Mouse (Mus musculus) embryo, embryonic 10.5 days (tissue): ENCODE measurements around the gene Nme7.

ENCODE experiments used
- DNase-seq: peaks from one replicate; pipeline ENCODE4 v3.0.0-alpha.2; 2015; ENCODE audit warnings: low spot score

The Nme7 gene

DNA sequence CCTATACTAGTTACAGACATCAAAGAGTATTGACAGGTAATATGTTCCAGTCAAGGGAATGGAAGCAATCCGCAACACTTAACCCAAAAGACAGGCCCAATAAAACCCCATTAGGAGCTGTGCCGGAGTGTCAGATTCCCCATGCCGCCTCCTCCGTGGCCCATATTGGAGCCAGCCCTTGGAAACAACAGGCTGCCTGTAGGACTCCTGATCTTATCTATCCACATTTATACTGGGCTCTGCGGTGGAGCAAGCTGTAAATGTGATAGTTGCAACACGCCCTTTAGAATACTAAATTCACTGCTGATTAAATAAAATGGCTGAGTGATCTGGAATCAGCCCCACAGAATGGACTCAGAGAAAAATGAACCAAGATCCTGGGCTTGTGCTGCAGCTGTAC lies 130.1 kb downstream of the Nme7 start:
- DNase-seq, result peak; percentile 40

DNA sequence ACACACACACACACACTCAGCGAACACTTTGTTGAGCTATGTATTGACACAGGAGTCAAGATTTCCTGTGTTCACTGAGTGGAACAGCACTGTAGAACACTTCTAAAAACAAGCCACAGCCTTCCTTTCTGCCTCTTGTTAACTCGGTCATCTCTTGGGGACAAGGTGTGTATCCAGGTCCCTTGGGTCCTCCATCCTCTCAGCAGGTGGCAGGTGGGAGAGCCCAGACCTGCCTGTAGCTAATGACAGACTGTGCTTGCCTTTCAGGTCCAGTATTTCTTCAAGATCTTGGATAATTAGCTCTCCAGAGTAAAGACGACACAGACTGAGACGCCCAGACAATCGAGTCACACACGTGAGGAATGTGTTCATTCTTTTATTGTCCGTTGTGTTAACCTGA lies 132.8 kb downstream of the Nme7 start:
- no peak for DNase-seq

DNA sequence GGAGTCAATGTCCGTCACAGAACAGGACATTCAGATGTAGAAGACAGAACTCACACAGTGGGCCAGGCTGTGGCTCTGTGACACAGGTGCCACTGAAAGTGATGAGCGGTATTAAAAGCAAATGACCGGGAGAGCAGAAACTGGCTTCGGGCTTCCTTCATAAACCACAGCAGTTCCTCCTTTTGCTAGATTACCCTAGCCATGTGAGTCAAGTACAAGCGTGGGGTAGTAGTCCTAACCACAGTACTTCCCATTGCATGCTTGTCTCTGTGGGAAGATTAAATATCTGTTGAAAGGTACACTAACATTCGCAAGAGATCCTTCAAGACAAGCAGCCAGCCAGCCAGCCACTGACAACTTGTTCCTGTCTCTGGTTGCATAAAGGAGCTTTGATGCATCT lies 136.3 kb downstream of the Nme7 start:
- no peak for DNase-seq

DNA sequence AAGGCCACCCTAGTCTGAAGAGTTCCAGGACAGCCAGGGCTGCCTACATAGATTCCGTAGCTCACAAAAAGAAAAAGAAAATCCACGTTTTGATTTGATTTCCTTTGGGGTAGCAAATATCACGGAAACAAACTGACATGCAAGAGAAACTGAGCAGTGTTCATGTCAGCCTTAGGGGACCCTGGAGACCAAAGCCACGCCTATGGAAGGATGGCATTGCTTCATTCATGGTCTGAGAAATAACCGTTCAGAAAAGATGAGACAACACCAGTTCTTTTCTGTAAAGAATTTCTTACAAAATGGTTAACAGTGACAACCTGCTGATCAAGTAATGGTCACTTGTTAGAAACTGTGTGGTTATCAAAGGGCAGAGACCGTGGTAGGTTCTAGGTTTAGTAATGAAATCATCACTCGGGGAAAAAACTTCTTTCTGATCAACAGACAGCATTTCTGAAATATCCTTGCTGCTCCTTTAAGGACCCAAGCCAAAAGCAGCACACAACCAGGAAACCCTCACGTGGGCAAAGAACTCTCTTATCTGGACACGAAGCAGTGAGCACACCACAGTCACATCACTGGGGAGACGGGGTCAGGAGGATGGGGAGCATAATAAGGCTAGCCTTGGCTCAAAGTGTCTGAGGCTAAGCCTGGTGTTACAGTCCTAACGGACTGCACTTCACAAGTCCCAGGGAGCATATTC lies 136.9 kb downstream of the Nme7 start:
- no peak for DNase-seq

DNA sequence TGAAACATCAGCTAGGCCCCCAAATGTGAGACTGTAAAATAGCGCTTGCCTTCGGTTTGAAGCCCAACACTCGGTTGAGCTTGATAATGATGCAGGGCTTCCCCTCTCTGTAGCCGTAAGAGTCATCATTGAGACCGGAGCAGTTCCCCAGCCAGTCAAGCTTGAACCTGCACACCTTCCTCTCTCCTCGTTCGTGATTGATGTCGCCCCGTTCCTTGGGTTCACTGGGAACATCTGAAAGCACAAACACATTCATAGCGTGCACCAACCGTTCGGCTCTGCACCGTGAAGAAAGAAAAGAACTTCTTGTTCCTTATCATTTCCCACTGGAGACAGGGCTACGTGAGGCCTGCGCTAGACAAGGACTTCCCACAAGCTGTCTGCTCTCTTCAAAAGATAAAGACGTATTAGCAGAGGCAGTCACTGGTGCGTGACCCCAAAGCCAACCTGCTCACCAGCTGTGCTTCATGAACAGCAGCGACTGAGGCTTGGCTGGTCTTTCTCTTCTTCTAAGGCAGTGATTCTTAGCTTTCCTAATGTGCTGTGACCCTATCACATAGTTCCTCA lies 137.6 kb downstream of the Nme7 start:
- DNase-seq, result no peak

DNA sequence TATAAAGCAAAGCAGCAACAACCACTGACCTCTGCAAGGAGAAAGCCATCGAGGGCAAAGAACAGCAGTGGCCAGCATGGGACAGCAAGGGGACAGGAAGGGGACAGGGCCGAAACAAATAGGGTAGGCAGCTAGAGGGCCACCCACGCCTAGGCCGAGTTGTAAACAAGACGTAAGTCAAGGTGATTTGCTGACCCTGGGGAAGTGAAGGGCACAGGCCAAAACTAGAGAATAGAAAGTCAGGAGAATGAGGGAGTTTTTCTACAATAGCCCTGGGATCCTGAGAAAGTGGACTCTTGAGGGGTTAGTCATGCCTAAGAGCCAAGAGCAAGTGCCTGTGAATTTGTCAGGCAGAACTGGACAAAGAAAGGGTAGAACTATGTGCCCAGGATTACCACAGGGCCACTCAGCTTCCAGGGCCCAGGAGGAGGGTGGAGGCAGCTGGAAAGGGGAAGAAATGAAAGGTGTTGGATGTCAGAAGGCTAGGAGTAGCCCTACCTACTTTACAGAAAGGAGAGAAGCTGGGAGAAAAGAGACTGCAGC lies 141.8 kb downstream of the Nme7 start:
- DNase-seq, result no peak

DNA sequence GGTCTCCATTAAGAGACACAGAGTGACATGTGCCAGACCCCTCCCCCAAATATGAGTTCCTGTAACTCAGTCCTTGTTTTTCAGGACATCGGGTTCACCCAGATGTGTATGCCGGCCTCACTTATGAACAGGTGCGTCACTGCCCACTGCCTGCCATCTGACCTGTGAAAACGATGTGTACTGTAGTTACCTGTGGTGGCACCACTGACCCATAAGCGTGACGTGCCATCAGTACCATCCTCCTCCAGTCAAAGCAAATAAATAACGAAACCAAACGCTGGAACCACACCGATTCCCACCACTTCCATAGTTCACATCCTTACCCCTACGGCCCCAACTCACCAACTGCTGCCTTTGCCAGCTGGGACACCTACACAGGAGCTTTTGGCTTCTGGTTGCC lies 142.6 kb downstream of the Nme7 start:
- DNase-seq, result no peak

DNA sequence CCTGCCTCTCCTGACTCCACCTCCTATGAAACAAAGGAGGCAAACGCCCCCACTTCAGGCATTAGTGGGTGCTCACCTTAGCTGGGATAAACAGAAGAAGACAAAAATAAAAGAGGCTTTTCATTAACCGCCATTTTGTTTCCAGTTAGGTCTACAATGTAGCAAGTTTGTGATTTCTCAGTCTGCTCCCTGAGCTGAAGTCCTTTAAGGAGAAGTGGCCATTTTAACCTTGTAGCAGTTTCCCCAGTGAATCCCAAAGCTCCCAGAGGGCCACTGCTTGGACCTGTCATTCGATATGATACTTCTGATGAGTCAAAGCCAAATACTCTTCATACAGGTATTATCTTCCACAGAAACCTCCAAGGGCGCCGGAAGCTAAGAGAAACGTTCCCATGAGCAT lies 143.6 kb downstream of the Nme7 start:
- DNase-seq, result no peak

DNA sequence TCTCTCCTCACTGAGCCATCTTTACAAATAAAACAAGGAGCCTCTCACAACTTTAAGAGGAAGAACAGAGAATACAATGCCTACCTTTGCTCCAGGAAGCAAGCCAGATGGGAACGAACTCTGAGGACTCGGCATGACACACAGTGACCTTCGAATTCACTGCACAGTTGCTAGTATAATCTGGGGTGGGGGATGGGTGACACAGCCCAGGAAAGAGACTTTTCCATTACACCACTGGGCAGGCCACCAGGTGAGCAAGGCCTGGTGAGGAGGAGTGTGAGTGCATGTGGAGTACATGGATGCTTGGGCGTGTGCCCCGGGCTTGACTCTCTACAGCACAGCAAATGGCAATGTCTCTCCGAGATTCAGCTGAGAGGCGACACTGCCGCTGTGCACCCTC lies 145.7 kb downstream of the Nme7 start:
- DNase-seq, result no peak

DNA sequence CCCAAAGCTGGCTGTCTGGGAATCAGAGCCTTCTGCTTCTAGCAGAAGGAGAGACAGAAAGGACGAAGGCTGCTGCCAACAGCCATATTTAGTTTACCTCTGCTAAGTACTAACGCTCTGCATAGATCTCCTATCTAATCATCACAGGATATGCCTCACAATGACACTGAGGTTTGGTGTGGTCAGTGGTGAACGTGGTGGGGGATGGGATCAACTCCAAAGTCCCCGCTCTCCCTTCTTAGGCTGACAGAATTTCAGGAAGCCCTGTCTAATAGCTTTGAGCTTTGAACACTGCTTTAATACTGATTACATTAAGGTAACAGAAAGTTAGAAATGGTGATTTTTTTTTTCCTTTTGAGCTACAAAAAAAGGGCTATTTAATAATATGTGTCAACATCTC lies 146.3 kb downstream of the Nme7 start:
- no peak for DNase-seq

DNA sequence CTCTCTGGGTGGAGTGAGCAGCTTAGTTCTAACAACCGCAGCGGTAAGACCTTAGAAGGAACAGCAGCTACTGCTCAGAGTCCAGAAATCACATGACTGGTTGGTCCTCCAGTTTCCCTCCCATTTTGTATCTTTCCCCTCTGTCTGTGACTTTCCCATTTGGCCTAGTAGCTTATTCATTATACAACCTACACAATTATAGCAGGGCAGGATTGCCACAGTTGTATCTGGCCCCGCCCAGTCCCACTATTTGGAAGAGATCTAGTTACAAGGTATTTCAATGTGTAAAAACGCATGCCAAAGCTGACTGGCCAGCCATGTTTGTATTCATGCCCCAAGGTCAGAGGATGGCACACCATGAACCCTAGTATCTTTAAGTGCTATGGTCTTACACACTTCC lies 146.7 kb downstream of the Nme7 start:
- no peak for DNase-seq

DNA sequence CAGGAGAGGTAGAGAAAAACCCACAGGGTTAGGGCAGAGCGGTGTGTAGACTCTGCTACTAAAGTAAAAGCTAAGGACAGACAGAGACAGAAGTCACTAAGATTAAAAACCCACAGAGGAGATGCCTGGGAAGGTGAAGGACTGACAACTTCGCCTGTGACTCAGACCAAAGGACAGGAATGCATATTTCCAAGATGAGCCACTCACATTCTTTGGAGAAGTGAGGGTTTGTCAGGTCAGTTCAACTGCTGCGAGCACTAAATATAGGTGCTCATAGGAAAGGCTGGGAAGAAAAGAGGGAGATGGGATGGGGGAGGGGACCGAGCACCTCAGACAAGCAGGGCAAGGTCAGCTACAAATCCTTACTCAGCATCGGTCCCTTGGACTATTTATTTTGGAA lies 147.4 kb downstream of the Nme7 start:
- no peak for DNase-seq

DNA sequence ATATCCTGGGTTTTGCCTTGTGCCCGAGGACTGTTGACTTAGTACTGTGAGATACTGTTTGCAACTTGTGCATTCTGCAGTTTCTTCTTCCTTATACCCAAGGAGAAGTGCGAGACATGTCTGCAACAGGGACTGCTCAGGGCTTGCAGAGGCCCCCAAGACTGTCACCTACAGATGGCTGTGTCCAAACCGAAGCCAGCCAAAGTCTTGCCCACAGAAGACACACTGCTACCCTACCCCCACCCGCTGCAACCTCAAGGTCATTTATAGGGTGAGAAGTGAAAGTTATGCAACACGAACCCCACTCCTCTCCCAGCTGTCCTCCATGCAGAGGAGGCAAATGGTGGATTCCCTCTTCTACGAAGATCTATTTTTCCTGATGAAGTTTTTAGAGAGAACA lies 148.7 kb downstream of the Nme7 start:
- no peak for DNase-seq

DNA sequence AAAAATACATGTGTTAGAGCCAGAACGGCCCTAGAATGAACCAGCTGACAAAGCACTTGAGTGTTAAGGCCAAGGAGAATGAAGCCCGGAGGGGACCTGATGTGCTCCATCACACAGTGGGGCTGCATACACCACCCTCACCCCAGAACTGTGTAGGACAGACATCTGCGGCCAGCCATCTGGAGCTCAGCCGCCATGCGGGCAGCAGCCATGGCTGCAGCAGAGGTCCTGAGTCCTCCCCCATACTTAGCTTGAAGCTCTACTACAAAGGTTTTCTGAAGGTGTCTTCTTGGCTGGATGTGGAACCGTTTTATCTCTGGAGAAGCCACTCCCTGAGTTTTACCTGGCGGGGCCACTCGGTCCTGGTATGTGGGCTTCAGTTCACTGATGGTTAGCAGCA lies 149.2 kb downstream of the Nme7 start:
- no peak for DNase-seq

DNA sequence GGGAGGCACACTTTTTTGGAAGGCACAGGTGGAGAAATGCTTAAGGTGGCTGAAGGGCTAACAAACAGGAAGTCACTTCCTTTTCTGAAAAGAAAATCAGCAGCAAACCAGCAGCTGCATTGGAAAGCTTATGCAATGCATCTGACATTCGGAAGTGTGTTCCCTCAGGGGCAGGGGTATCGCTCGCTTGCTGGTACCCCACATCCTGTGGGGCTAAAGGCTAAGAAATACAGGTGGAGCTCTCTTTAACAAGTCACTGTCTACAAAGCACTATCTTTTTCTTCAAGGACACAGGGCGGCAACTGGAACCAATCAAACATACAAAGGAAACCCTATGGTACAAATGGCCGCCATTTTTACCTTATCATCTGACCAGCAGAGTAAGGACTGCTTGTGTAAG lies 149.8 kb downstream of the Nme7 start:
- DNase-seq, result no peak

DNA sequence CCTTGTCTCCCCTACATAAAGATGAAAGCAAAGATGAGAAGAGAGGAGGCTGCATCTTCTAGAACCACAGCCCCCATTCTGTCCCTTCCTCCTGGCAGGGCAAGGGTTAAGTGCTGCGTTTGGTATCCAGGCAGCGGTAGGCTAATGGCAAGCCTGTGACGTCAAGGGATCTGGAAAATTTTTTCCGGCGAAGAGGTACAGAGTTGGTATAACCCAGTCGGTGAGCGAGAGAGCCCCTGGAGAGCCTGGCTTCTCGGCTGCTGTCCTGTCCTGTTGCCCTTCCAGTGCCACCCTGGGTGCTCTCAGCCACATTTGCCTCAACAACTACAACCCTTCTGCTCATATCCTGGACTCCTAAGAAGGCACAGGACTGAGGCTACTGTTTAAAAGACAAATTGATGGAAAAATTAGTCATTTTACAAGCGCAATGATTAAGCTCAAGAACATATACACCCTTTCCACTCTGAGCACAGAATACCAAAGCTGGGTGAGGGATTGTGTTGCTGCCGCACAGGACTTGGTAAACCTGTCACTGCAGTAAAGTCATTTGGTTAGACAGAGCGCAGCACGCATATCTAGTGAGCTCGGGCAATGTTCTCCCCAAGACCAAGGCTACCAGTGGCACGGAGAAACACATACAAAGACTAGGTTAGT lies 151.0 kb downstream of the Nme7 start:
- DNase-seq, result peak; percentile 62

DNA sequence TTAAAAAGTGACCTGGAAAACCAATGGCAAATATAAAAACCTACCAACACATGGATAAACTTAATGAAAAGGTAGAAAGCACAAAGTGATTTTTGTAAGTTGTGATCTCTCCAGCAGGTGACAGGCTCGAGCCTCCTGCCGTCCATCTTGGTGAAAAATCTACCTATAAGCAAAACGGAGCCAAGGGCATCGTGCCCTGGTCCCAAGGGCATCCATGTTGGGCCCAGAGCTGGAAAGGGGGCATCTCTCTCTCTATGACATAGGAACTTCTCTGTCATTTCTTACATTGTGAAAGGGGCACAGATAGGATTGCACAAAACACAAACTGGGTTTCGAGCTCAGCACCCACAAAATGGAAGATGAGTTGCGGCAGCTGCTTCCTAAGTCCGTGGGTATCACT lies 151.7 kb downstream of the Nme7 start:
- no peak for DNase-seq

DNA sequence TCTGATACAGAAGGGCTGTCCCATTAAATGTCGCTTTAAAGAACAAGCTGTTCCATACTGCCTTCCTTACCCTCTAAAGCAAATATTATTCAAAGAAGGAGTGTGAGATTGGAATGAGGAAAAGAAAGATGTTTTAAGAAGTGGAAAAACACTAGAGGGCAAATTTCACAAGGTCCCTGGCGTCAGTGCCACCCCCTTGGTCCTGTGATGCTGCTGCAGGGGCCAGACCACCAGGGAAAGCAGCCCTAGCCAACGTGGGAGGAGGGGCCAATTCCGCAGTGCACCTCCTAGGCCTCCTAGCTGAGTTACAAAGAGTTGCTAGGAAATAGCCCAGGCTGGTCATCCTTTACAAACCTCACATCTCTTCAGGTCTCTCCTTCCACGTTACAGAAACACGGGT lies 152.1 kb downstream of the Nme7 start:
- DNase-seq, result no peak

DNA sequence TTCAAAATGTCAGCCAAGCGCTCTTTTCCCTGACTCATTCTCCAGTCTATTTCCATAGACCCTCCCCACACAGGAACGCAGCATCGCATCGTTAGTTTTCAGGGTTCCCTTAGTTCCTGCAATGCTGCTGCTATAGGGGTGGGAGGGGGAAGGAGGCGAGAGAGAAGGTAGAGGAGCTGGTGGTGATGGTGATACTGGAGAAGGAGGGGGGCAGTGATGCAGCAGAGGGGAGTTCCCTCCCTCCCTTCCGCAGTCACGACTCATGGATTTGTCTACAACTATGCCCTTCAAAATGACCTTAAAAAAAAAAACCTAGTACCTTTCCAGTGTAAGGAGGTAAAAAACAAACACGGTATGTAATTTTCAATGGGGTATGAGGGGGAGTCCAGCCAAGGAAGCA lies 152.8 kb downstream of the Nme7 start:
- no peak for DNase-seq

DNA sequence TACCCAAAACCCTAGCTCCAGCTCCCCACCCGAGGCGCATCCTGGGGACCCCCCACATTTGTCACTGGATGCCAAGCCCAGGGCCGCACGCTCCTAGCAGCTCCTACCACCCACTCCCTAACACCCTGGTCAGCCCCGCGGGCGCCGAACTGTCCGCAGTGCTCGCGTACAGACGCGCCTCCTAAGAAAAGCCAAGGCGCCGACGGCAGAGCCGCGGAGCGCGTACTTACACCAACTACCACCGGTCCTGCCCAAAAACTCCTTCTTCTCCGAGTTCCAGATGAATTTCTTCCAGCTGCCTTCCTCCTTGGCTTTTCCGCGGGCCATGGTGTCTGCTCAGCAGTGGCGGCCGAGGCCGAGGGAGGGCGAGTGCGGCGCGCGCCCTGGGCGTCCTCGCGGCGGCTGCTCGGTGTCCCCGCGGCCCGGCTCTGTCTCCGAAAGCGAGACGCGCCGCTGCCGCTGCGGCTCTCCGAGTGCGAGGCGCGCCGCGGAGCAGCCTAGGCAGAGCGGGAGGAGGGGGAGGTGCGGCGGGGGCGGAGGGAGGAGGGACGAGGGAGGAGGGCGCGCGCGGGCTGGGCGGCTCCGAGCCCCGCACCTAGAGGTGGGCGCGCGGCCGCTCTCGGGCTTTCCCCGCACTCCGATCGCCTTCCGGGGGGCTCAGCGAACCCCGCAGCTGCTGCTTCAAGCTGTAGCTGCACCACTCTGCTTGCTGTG lies 153.8 kb downstream of the Nme7 start:
- peak; percentile 77 for DNase-seq

DNA sequence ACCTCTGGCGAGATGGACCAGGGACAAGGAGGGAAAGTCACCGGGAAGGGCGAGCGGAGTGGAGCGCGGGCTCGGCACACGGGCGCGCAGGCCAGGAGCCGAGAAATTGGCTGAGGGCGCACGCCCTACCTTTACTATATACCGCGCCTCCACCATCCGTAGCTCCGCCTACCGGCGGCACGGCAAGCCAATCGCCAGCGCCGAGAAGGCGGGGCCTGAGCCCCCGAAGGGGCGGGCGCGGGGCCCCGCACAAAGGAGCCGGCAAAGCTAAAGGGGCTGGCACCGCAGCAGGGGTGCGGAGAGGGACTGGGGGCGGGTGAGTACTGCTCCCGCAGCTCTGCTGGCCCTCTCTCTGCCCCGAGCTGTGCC lies 154.3 kb downstream of the Nme7 start, which contains the start of gene Atp1b1:
Gene Atp1b1, minus strand, starts transcription at position 111 of the 369 bp plus-strand sequence.
- peak; percentile 88 for DNase-seq

DNA sequence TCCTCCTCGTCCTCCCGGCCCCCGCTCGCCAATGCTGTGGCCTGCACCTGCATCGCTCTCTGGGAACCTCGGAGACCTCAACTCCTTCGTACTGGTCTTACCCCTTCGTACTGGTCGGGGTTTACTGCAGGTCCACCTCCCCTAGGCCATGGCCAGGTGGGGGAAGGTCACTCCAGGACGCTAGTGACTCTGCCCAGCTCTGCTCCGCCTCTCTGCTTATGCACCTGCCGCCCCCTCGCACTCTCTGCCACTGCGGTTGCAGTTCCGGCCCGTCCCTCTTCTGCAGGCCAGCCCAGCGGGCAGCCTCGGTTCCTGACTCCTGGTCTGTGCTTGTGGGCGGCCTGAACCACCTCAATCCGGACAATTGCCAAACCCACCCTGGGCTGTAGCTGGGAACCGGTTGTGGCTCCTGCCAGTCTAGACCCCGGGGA lies 154.7 kb downstream of the Nme7 start:
- no peak for DNase-seq
